Mouse (Mus musculus): ENCODE measurements at regions not wholly inside any gene's neighbourhood (a gene's known extent, or its start where the extent isn't known, plus 50 kb on each side); places are given as distances from the start of the nearest gene placed in this dataset.

DNA sequence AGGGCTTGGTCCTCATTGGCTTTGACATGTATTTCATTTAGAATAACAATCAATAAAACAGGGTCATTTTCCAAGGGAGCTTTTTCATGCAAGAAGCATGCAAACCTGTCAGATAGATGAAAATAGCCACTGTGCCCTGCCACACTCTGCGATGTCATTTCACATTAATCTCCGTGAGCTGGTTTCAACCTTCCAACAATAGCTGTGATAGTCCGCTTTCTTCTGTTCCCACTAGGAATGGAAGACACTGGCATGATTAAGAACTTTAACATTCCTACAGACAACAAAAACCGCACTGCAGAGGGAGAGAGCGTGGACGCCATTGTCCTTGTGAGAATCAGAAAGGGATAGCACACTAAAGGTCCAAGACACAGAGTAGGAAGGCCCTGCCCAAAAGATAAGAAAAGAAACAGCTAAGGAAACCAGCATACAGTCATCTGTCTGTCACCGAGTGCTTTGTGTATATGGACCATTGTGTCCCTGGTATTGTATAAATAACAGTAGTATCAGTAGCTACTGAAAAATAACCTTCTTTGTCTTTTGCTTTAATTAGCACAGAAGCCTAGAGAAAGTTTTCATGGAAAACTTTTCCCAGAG lies 299.0 kb downstream of the Efnb2 start:
- Histone ChIP-seq H3K4me1 (replicated peaks; ENCODE audit: control insufficient read depth, insufficient read depth, low read length) (no peaks in the 10 kb centered on the region), H3K27ac (ENCODE audit: low read depth, low read length) (no peak overlapping the region), H3K36me3 (ENCODE audit: control insufficient read depth, insufficient read depth) (no peaks in the 10 kb centered on the region), H3K4me2 (replicated peaks; ENCODE audit: low read depth) (no peak overlapping the region), H3K4me3 (ENCODE audit: low read depth, low read length) (no peak overlapping the region), H3K27me3 (replicated peaks; ENCODE audit: control insufficient read depth, insufficient read depth, low read length) (no peaks in the 10 kb centered on the region), H3K9me3 (ENCODE audit: control insufficient read depth) (no peaks in the 10 kb centered on the region), H3K9ac (ENCODE audit: low read depth, low read length) (no peak overlapping the region)
- ATAC-seq: no peak
- 82% methylated on average over 7 of the region's 7 CpGs for WGBS
- TF ChIP-seq CTCF (IDR thresholded peaks at IDR 0.05; ENCODE audit: low read depth): no peak

DNA sequence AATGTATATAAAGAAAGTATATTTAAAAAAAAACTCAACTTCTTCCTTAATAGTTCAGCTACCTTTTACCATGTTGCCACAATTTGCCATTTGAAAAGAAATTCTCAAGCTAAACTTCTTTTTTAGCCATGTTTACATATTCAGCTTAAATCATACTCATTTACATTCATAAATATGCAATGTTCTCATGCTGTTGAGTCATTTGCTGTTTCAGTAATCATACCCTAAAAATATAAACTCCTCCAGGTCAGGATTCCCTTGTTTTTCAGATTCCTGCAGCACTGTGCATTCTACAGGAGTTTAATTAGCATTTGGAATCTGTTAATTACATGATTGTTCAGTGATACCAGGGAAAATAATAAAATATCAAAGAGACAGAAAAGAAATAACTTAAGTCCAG lies 300.5 kb downstream of the Efnb2 start:
- no peaks in the 10 kb centered on the region for H3K36me3 ChIP-seq (ENCODE audit: control insufficient read depth, insufficient read depth)
- TF ChIP-seq CTCF (IDR thresholded peaks at IDR 0.05; ENCODE audit: low read depth): no peak
- H3K4me2 ChIP-seq (replicated peaks; ENCODE audit: low read depth): no peak overlapping the region
- no peaks in the 10 kb centered on the region for H3K9me3 ChIP-seq (ENCODE audit: control insufficient read depth)
- no peak overlapping the region for H3K4me3 ChIP-seq (ENCODE audit: low read depth, low read length)
- no peak overlapping the region for H3K9ac ChIP-seq (ENCODE audit: low read depth, low read length)
- H3K27ac ChIP-seq (ENCODE audit: low read depth, low read length): no peak overlapping the region
- no peaks in the 10 kb centered on the region for H3K27me3 ChIP-seq (replicated peaks; ENCODE audit: control insufficient read depth, insufficient read depth, low read length)
- H3K4me1 ChIP-seq (replicated peaks; ENCODE audit: control insufficient read depth, insufficient read depth, low read length): no peaks in the 10 kb centered on the region
- no peak for ATAC-seq

DNA sequence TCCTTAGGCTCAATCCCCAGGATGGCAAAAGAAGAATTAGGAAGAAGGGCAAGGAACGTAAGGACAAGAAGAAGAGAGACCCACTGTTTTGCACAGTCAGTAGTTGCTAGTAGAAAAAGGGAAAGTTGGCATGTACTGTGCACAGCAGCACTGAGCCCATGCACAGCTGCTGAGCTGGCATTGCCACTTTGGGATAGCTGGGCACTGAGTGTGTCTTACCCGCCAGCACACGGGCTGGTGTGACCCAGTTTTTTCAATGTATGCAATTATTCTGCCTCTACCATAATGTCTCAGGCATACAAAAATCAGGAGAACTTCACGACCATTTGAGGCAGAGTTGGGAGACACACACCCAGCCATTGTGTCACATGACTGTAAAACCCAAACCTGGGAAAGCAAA lies 306.1 kb downstream of the Efnb2 start:
- H3K4me2 ChIP-seq (replicated peaks; ENCODE audit: low read depth): no peak overlapping the region
- no peak for ATAC-seq

DNA sequence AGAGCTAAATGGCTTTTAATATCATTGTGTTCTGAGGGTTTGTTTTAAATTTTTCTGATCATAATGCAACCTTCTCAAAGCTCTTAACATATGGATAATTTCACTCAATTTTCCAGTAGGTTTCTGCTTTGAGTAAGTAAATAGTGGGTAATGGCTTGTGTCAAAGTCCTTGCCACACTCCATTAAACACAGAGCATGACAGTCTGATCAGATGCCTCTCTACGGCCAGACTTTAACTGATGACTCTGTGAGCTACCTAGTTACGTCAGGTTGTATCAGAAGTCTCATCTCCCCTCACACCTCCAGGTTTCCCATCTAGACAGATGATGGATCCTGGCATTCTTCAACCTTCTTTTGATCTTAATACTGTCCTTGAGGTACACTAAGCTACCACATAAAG lies 316.4 kb downstream of the Efnb2 start:
- Histone ChIP-seq H3K27ac (ENCODE audit: low read depth, low read length) (no peak overlapping the region), H3K36me3 (ENCODE audit: control insufficient read depth, insufficient read depth) (no peaks in the 10 kb centered on the region), H3K4me1 (replicated peaks; ENCODE audit: control insufficient read depth, insufficient read depth, low read length) (no peaks in the 10 kb centered on the region), H3K9ac (ENCODE audit: low read depth, low read length) (no peak overlapping the region), H3K9me3 (ENCODE audit: control insufficient read depth) (no peaks in the 10 kb centered on the region), H3K27me3 (replicated peaks; ENCODE audit: control insufficient read depth, insufficient read depth, low read length) (no peaks in the 10 kb centered on the region), H3K4me3 (ENCODE audit: low read depth, low read length) (no peak overlapping the region), H3K4me2 (replicated peaks; ENCODE audit: low read depth) (no peak overlapping the region)
- TF ChIP-seq CTCF (IDR thresholded peaks at IDR 0.05; ENCODE audit: low read depth): no peak
- 61% methylated on average over 2 of the region's 2 CpGs for WGBS
- no peak for ATAC-seq

More for the DNA sequence above, 306.1 kb downstream of the Efnb2 start:
- H3K36me3 ChIP-seq (ENCODE audit: control insufficient read depth, insufficient read depth): no peaks in the 10 kb centered on the region
- TF ChIP-seq CTCF (IDR thresholded peaks at IDR 0.05; ENCODE audit: low read depth): no peak
- H3K9me3 ChIP-seq (ENCODE audit: control insufficient read depth): no peaks in the 10 kb centered on the region
- H3K4me3 ChIP-seq (ENCODE audit: low read depth, low read length): no peak overlapping the region
- H3K27ac ChIP-seq (ENCODE audit: low read depth, low read length): no peak overlapping the region
- no peak overlapping the region for H3K9ac ChIP-seq (ENCODE audit: low read depth, low read length)
- no peaks in the 10 kb centered on the region for H3K4me1 ChIP-seq (replicated peaks; ENCODE audit: control insufficient read depth, insufficient read depth, low read length)
- no peaks in the 10 kb centered on the region for H3K27me3 ChIP-seq (replicated peaks; ENCODE audit: control insufficient read depth, insufficient read depth, low read length)
- 92% methylated on average over 4 of the region's 4 CpGs for WGBS

DNA sequence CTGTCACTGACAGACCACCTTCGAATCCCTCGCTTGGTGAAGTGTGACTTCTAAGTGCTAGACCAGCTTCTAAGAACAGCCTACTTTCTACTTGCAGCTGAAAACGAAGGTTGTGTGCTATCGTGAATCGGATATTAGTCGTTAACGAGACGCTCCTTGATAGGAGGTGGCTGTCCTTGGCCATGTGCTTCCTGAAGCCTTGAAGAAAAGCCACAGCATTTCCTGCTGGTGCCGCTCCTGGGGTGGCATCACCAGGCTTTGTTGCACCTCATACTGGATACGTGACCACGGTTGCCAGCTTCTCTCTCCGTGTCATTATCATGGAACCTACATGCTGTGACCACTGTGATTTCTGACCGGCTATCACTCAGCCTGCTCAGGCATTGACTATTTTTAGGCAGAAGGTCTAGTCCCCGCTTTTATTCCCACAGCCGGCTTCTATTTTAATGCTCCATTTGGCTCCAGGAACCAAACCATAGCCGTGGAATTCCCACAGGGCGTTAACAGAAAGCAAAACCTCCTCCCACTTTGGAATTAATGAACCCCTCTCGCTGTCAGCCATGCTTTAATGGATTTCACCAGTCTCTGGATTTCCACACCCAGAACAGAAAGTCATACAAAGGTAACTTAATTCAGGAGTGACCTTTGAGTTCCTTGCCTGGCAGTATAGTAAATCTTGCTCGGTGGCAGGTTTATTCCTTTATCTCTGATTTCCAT lies 325.6 kb downstream of the Efnb2 start:
- WGBS: 50% methylated on average over 19 of the region's 19 CpGs
- TF ChIP-seq CTCF (IDR thresholded peaks at IDR 0.05; ENCODE audit: low read depth): no peak
- H3K27me3 ChIP-seq (replicated peaks; ENCODE audit: control insufficient read depth, insufficient read depth, low read length): no peaks in the 10 kb centered on the region
- H3K4me3 ChIP-seq (ENCODE audit: low read depth, low read length): no peak overlapping the region
- no peak overlapping the region for H3K9ac ChIP-seq (ENCODE audit: low read depth, low read length)
- no peaks in the 10 kb centered on the region; the same call in 1 of the 2 replicates for H3K4me1 ChIP-seq (replicated peaks; ENCODE audit: control insufficient read depth, insufficient read depth, low read length)
- peak; percentile 83 for ATAC-seq
- no peak overlapping the region for H3K27ac ChIP-seq (ENCODE audit: low read depth, low read length)
- H3K36me3 ChIP-seq (ENCODE audit: control insufficient read depth, insufficient read depth): no peaks in the 10 kb centered on the region
- peak overlapping the region; percentile 40 for H3K4me2 ChIP-seq (replicated peaks; ENCODE audit: low read depth)
- H3K9me3 ChIP-seq (ENCODE audit: control insufficient read depth): no peaks in the 10 kb centered on the region

DNA sequence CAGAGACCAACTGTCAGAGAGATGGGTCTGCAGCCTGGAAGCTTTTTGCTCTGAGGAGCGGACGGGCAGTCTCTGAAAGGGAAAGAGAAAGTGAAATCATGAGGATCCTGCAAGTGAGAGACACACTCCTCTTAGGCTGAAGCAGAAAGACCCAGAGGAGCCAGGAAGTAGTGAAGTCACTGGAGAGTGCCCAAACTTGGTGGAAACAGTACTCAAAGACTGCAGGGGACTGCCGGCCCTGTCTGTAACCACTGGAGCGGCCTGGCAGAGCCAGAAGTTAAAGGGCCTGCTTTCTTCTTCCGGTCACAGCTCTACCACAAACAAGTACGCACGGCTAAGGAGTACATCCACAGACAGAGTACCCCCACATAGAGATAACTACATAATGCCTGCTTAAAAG lies 326.5 kb downstream of the Efnb2 start:
- Histone ChIP-seq H3K27ac (ENCODE audit: low read depth, low read length) (no peak overlapping the region), H3K4me3 (ENCODE audit: low read depth, low read length) (no peak overlapping the region), H3K4me1 (replicated peaks; ENCODE audit: control insufficient read depth, insufficient read depth, low read length) (no peaks in the 10 kb centered on the region; the same call in 1 of the 2 replicates), H3K4me2 (replicated peaks; ENCODE audit: low read depth) (no peak overlapping the region; the same call in 1 of the 2 replicates), H3K9ac (ENCODE audit: low read depth, low read length) (no peak overlapping the region), H3K27me3 (replicated peaks; ENCODE audit: control insufficient read depth, insufficient read depth, low read length) (no peaks in the 10 kb centered on the region), H3K9me3 (ENCODE audit: control insufficient read depth) (no peaks in the 10 kb centered on the region), H3K36me3 (ENCODE audit: control insufficient read depth, insufficient read depth) (no peaks in the 10 kb centered on the region)
- WGBS: 75% methylated on average over 7 of the region's 7 CpGs
- no peak for ATAC-seq
- no peak for TF ChIP-seq CTCF (IDR thresholded peaks at IDR 0.05; ENCODE audit: low read depth)

All from intestine, postnatal 0 days (tissue).